Mouse (Mus musculus) cerebellum, adult 9-10 months (tissue): Measurements from ENCODE around the gene St7.

Experiments used
- DNase-seq: peaks from one replicate; pipeline ENCODE4 v3.0.0; 2022

St7 gene

GRCm38 (mm10) chr6:17720022-17720421, 27.3 kb downstream of the St7 start:
- DNase-seq: no peak

- DNase-seq: no peak
Observed at GRCm38 (mm10) chr6:17721706-17722105, 29.0 kb downstream of the St7 start.

DNA sequence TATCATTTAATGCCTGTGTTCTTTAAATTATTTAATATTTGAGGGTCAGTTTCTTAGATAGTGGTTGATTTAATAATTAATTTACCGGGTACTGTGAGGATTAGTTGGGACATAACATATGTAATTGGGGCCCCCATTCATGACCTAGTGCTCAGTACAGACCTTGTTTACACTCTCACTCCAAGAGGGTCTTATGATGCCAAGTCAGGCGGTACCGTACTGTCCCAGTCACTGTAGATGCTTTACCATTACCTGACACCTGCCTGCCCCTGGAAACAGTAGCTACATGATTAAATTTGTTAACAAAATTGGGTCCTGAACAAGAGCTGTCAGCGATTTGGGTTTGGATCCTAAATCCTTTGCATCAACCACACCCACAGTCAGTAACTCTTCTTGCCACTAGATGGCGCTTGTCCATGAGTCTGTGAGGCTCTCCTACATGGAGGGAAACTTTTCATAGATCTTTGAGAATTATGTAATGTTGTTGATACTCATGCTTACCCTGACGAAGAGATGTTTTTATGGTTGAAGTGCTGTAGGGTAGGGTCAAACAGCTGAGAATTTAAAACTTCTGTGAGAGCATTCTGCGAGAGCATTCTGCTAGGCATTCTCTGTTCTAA, 33.2 kb downstream of the St7 start:
- DNase-seq: peak; percentile 82

- DNase-seq: no peak
Observed at GRCm38 (mm10) chr6:17727241-17727640, 34.5 kb downstream of the St7 start.

DNA sequence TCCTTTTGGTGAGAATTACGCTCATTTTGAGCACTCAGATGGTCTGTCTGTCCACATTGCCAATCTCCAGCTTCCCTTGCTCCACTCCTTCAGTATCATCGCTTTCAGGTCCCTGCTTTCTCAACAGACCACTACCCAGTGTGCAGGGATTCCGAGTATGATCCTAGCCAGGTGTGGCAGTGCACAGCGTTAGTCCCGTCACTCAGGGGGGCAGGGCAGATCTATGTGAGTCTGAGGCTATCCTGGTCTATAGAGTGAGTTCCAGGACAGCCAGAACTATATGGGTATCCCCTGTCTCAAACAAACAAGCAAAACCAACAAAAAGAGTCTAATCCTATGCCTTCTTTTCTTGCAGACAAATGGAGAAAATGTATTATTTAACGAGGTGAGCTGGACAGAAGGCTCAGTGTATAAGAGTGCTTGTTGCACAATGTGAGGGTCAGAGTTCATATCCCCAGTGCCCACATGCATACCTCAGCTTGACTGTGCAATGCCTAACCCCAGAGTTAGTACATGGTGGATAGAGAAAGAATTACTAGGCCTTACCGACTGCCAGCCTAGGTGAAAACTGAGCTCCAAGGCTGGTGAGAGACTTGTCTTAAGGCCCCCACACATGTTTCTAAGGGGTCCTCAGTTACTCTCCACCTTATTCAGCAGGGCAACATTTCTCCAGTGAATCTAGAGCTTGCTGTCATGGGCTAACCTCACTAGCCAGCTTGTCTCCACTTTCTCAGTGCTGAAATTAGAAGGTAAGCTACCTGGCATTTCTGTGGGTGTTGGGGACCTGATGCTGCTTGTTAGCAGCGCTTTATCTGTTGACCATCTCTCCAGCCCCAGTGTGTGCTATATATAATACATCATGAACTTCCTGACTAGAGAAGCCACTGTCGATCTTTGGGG, 35.4 kb downstream of the St7 start:
- no peak for DNase-seq

DNA sequence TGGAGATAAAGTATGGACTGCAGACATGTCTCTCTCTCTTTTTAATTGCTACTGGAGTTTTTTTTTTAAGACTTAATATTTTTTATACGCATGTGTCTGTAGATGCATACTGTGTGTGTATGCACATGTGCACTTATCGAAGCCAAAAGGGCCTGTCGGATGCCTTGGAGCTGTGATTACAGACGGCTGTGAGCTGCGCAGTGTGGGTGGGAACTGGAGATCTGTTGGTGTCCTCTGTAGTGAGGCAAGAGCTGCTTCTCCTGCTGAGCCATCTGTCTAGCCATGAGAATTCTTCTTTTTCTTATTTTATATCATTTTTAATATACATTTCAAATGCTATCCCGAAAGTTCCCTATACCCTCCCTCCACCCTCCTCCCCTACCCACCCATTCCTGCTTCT, 37.4 kb downstream of the St7 start:
- DNase-seq: no peak

DNA sequence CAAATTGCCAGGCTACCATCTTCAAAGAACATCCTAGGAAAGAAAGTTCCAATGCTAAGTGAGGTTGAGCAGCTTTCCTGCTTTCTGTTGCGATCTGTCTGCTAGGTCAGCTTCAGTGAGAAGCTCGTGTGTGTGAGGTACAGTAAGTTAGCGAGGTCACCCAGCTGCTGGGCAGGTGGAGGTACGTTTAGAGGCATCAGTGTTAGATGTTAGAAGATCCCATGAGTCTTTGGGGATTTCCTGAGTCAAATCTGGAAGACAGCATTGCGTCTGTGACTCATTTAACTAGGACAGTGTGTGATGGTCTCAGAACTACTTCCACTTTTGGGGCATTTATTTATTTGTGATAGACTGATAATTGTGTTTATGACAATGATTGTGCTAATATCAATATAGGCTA, 39.0 kb downstream of the St7 start:
- DNase-seq: no peak

DNA sequence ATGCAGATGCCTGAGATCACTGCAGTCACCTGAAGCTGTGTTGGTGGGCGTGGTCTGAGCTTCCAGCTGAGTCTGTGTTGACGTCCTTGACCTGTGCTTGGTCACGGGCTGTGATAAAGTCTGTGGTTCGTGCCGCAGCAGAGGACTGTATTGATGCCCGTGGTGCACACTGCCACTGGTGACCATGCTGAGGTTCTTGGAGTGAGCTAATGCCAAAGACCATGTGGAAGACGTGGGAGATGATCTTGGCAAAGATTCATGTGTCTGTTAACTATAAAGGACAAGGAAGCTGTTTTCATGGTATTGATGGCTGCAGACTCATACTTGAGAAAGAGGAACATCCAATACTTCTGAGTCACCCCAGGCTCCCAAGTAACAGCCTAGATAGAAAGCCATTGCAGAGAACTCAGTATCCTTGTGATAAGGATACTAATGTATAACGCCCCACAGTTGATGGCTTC, 41.2 kb downstream of the St7 start:
- no peak for DNase-seq

- no peak for DNase-seq
Observed at GRCm38 (mm10) chr6:17737262-17737948, 44.7 kb downstream of the St7 start.

GRCm38 (mm10) chr6:17740128-17740527, 47.4 kb downstream of the St7 start:
- DNase-seq: no peak

DNA sequence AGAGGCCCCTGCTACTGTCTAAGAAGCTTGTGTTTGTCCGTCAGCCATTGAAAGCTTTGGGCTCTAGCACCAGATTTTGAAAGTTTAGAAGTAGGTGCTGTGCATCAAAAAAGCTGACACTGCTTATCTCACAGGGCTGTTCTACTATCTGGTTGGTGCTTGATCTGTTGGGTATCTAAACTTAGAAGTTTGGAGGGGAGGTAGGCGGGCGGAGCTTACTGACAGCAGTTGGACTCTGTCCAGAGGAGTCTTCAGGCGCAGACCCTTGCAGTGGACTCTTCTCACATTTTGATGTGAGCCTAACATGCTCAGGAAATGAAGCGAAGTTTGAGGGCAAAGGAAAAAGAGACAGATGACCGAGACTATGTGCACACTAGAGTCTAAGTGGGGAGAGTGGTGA, 48.9 kb downstream of the St7 start:
- no peak for DNase-seq

GRCm38 (mm10) chr6:17742209-17742608, 49.5 kb downstream of the St7 start:
- DNase-seq: no peak

DNA sequence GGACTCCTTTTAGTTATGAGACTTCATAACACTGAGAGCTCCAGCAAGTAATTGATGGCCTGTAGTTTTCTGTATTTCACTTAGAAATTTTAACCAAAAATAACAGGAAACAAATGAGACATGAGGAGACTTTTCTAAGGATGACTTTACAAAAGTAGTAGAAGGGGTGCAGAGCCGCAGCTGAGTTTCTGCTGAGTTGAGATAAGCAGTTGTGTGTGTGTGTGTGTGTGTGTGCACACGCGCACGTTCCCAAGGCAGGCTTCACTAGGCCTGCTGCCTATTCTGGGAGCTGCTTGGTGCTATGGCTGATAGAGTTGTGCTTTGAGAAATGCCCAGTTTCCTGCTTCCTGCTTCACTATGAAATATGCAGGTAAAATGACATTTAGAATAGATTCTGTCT, 50.6 kb downstream of the St7 start:
- DNase-seq: no peak

- DNase-seq: no peak
Observed at GRCm38 (mm10) chr6:17747724-17748123, 55.0 kb downstream of the St7 start.

DNA sequence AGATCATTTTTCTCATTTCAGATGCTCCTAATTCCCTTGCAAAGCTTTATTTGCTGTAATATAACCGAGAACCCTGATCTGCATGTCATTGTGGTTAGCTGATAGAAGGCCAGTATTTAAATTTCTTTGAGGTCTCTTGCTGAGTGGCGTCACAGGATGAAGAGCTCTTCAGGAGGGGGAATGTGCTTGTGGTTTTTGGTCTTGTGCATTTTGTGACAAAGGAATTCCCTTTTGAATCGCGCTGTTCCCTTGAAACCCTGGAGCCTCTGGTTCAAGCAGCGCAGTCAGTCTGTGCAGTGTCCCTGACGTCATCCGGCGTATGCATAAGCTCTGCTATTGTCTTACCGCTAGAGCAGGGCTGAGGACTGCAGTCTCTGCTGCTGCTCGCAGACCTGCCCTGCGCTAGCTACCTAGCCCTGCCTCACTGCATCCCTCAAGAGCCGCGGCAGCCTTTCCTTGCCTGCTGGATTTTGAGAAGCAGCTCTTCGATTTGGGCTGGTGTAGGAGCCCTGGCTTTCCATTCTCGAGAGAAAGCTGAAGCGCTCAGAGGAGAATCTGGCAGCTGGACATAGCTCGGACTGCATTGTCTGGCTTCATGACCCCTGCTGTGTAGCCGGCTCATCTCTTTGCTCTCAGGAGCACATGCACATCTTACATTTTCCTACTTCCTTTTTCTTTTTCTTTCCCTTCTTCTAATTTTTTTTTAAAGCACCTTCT, 56.3 kb downstream of the St7 start:
- DNase-seq: peak; percentile 90

GRCm38 (mm10) chr6:17749596-17749995, 56.9 kb downstream of the St7 start:
- no peak for DNase-seq

DNA sequence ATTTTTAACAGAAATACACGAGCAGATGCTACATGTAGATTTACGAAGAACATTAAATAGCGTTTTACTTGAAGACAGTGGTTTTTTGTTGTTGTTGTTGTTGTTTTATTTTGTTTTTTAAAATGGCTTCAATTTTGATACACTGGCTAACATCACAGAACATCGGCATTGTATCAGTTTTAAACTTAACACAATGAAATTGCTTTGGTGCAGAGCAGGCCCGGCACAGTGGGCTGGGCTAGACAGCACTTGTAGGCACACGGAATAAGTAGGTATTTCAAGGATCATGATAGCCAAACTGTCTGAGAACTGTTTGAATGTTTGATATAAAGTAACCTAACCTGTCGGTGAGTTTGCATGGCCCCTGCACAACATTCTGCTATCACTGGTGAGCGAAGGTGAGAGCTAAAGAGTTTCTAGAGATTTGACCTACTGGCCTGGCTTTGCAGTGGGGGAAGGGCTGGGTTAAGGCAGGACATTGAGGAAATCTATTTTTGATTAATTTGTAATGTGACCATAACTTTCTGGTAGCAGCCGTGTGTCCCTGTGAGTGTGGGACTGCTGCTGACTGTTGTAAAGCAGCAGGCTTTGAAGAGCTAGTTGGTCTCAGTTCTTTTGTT, 57.4 kb downstream of the St7 start:
- peak; percentile 48 for DNase-seq

GRCm38 (mm10) chr6:17750957-17751356, 58.2 kb downstream of the St7 start:
- DNase-seq: no peak

DNA sequence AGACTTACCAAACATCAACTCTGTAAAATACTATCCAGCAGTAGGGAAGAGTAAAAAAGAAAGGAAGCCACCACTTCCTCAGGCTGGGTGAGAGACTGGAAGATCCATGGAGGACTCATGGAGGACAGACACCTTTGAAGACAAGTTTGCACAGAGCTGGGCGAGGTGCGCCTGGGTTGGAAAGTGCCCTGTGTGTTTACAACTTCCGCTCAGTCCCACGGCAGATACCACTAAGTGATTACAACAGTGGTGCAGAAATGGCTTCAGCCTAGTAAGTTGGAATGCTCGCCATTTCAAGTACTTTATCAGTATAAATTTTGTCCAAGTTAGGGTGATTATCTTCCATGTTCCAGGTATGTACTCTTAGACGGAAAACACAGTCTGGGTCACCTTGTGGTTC, 63.2 kb downstream of the St7 start:
- no peak for DNase-seq

- DNase-seq: no peak
Observed at GRCm38 (mm10) chr6:17758568-17758967, 65.8 kb downstream of the St7 start.

GRCm38 (mm10) chr6:17763963-17764659, 71.4 kb downstream of the St7 start:
- no peak for DNase-seq

DNA sequence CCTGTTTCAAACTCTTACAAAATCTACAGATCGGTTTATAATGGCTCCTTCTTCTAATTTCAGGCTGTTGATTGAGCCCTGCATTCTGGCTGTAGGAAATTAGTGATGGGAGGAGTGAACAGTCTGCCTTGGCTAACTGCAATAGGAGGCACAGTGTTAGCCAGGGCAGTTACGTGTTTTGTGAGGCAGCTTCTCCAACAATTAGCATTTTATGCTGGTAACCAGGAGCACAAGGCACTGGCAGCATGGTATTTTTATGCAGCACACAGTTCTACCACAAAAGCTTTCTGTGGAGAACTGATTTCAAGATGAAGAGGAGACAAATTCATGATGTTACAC, 71.9 kb downstream of the St7 start:
- no peak for DNase-seq
